Mouse (Mus musculus): ENCODE data around the gene Stat5a. TPM values are rescaled to one million over a fixed set of nuclear protein-coding genes. Genes with fewer than 3 reads are reported as not detected.

Stat5a gene
- total and polyA plus RNA-seq, 3 experiments: 17.5 to 23.6 (median 23.0) TPM

GRCm38 (mm10) chr11:100931254-100931921 is 72.2 kb downstream of the Stat5a start:
- peak; percentile 29; the same call in 1 of the 2 replicates for TF ChIP-seq RCOR1 (conservative IDR thresholded peaks at IDR 0.05; ENCODE audit: low read depth, low read length)
- TF ChIP-seq E2F4 (IDR thresholded peaks at IDR 0.05; ENCODE audit: insufficient replicate concordance, low read depth, low read length): no peak
- TF ChIP-seq ELF1 (IDR thresholded peaks at IDR 0.05; ENCODE audit: low read depth, low read length): peak; percentile 92
- TF ChIP-seq POLR2A (IDR thresholded peaks at IDR 0.05; ENCODE audit: low read depth, low read length): peak; percentile 60
- TF ChIP-seq USF2 (conservative IDR thresholded peaks at IDR 0.05; ENCODE audit: low read depth, low read length): no peak
- TF ChIP-seq NRF1 (IDR thresholded peaks at IDR 0.05; ENCODE audit: low read depth, low read length): no peak
- TF ChIP-seq BHLHE40 (IDR thresholded peaks at IDR 0.05; ENCODE audit: low read depth, low read length): peak; percentile 81
- peak; percentile 97 for TF ChIP-seq IRF4 (IDR thresholded peaks at IDR 0.05; ENCODE audit: low read depth, low read length)
- TF ChIP-seq CTCF (conservative IDR thresholded peaks at IDR 0.05 in 1 of 2, IDR thresholded peaks at IDR 0.05 in 1 of 2; ENCODE audit: low read depth in 2 of 2, low read length in 2 of 2): no peak
- TF ChIP-seq ZMIZ1 (IDR thresholded peaks at IDR 0.05; ENCODE audit: low read depth, low read length): no peak
- peak; percentile 90 for TF ChIP-seq CHD2 (IDR thresholded peaks at IDR 0.05; ENCODE audit: low read length)
- peak; percentile 54; the same call in 1 of the 2 replicates for TF ChIP-seq JUN (IDR thresholded peaks at IDR 0.05; ENCODE audit: insufficient read depth, low read depth, low read length)
- peak; percentile 92 for TF ChIP-seq TCF12 (IDR thresholded peaks at IDR 0.05; ENCODE audit: low read depth, low read length)
- TF ChIP-seq SMC3 (IDR thresholded peaks at IDR 0.05; ENCODE audit: low read depth, low read length): no peak
- TF ChIP-seq GABPA (IDR thresholded peaks at IDR 0.05; ENCODE audit: insufficient replicate concordance, low read depth, low read length): no peak
- TF ChIP-seq MAZ (IDR thresholded peaks at IDR 0.05; ENCODE audit: low read depth, low read length): no peak; the same call in 1 of the 2 replicates
- peak; percentile 72 for TF ChIP-seq HCFC1 (IDR thresholded peaks at IDR 0.05; ENCODE audit: low read depth, low read length)
- TF ChIP-seq POLR2AphosphoS2 (IDR thresholded peaks at IDR 0.05; ENCODE audit: low read depth, low read length): no peak; the same call in 1 of the 2 replicates
- TF ChIP-seq UBTF (IDR thresholded peaks at IDR 0.05; ENCODE audit: low read depth, low read length): no peak; the same call in 1 of the 2 replicates
- TF ChIP-seq MAX (IDR thresholded peaks at IDR 0.05; ENCODE audit: low read length): peak; percentile 74
- no peak for TF ChIP-seq ZC3H11A (IDR thresholded peaks at IDR 0.05; ENCODE audit: low read depth, low read length)
- TF ChIP-seq MYC (IDR thresholded peaks at IDR 0.05; ENCODE audit: low read depth, low read length): peak; percentile 92
- TF ChIP-seq ETS1 (conservative IDR thresholded peaks at IDR 0.05; ENCODE audit: low read depth, low read length): peak; percentile 94
- TF ChIP-seq CHD1 (IDR thresholded peaks at IDR 0.05; ENCODE audit: low read depth, low read length): no peak
- TF ChIP-seq NELFE (IDR thresholded peaks at IDR 0.05; ENCODE audit: low read depth, low read length): no peak
- TF ChIP-seq SIN3A (IDR thresholded peaks at IDR 0.05; ENCODE audit: low read length): peak; percentile 90
- no peak for TF ChIP-seq ZKSCAN1 (IDR thresholded peaks at IDR 0.05; ENCODE audit: borderline replicate concordance, low read depth, low read length)
- no peak; the same call in 1 of the 2 replicates for TF ChIP-seq RAD21 (IDR thresholded peaks at IDR 0.05; ENCODE audit: low read depth, low read length)
- peak; percentile 76 for TF ChIP-seq TBP (conservative IDR thresholded peaks at IDR 0.05; ENCODE audit: low read depth, low read length)
- TF ChIP-seq MXI1 (IDR thresholded peaks at IDR 0.05; ENCODE audit: low read depth, low read length): peak; percentile 90
- peak; percentile 84 for TF ChIP-seq MEF2A (IDR thresholded peaks at IDR 0.05; ENCODE audit: borderline replicate concordance, low read depth, low read length)
- TF ChIP-seq EP300 (IDR thresholded peaks at IDR 0.05; ENCODE audit: low read length): peak; percentile 89
- no peak for TF ChIP-seq KAT2A (IDR thresholded peaks at IDR 0.05; ENCODE audit: insufficient replicate concordance, low read length)
- peak; percentile 72; the same call in 1 of the 2 replicates for TF ChIP-seq MAFK (IDR thresholded peaks at IDR 0.05; ENCODE audit: insufficient replicate concordance, low read length)
- no peak for TF ChIP-seq USF1 (IDR thresholded peaks at IDR 0.05; ENCODE audit: low read depth, low read length)
- TF ChIP-seq PAX5 (IDR thresholded peaks at IDR 0.05; ENCODE audit: low read length): no peak
- TF ChIP-seq JUND (conservative IDR thresholded peaks at IDR 0.05; ENCODE audit: low read depth, low read length): peak; percentile 80
- peak; percentile 90 for TF ChIP-seq ZNF384 (IDR thresholded peaks at IDR 0.05; ENCODE audit: low read depth, low read length)

More at GRCm38 (mm10) chr11:100931254-100931921, 72.2 kb downstream of the Stat5a start:
- Histone ChIP-seq H3K36me3 (replicated peaks in 1 of 2; ENCODE audit: control insufficient read depth in 1 of 2, insufficient read depth in 1 of 2, low read length in 1 of 2) (peaks cover 2 to 44% of the 10 kb centered on the region in 2 experiments), H3K9ac (ENCODE audit: insufficient read depth, low read depth) (peak overlapping the region; percentile 86), H3K4me3 (replicated peaks in 1 of 3; ENCODE audit: low read depth in 2 of 3, low read length in 2 of 3, poor library complexity in 1 of 3) (peak overlapping the region; percentile 47 to 70 (median 54)), H3K27me3 (replicated peaks) (no peaks in the 10 kb centered on the region), H3K9me3 (replicated peaks; ENCODE audit: low read length) (no peaks in the 10 kb centered on the region), H3K79me2 (replicated peaks; ENCODE audit: control insufficient read depth, extremely low read depth, insufficient read depth, poor library complexity, severe bottlenecking) (peaks cover 63% of the 10 kb centered on the region), H3K27ac (ENCODE audit: insufficient read depth, low read depth) (peak overlapping the region; percentile 85), H3K4me2 (ENCODE audit: insufficient read depth, low read depth, poor library complexity, severe bottlenecking) (peak overlapping the region; percentile 96), H3K4me1 (ENCODE audit: control insufficient read depth in 1 of 2, insufficient read depth in 2 of 2) (peaks cover 20 to 51% of the 10 kb centered on the region in 2 experiments)
- in situ Hi-C loops (cut with MboI; ENCODE audit: low pct_ligation_motif_present, low pct_unique_long_range_greater_than_20kb, low sequenced_read_pairs): no loop called here
- peak; percentile 91 for DNase-seq (ENCODE audit: extremely low read depth)
- dilution Hi-C loops (cut with MboI; ENCODE audit: extremely low pct_ligation_motif_present, extremely low pct_unique_long_range_greater_than_20kb, low sequenced_read_pairs): no loop called here
